Mouse (Mus musculus): ENCODE measurements at regions not wholly inside any gene's neighbourhood (a gene's known extent, or its start where the extent isn't known, plus 50 kb on each side); places are given as distances from the start of the nearest gene placed in this dataset.

GRCm38 (mm10) chr3:62159031-62159430 is 179.1 kb upstream of the Arhgef26 start:
- WGBS = 52% methylated on average over 22 of the region's 22 CpGs
- Histone ChIP-seq H3K27ac (ENCODE audit: low read depth, low read length) (no peak overlapping the region), H3K4me1 (ENCODE audit: control insufficient read depth, insufficient read depth, low read length) (no peaks in the 10 kb centered on the region), H3K9ac (replicated peaks; ENCODE audit: low read depth, low read length) (no peak overlapping the region), H3K4me3 (ENCODE audit: low read depth, low read length) (no peak overlapping the region), H3K27me3 (ENCODE audit: control insufficient read depth, insufficient read depth, low read length) (no peaks in the 10 kb centered on the region), H3K36me3 (ENCODE audit: control insufficient read depth, insufficient read depth, low read length) (no peaks in the 10 kb centered on the region), H3K4me2 (ENCODE audit: low read depth, low read length) (no peak overlapping the region), H3K9me3 (ENCODE audit: control insufficient read depth, low read length) (no peaks in the 10 kb centered on the region)
- ATAC-seq (ENCODE audit: low read depth) = peak; percentile 91

GRCm38 (mm10) chr3:62170647-62171046 is 167.5 kb upstream of the Arhgef26 start:
- Histone ChIP-seq H3K4me2 (ENCODE audit: low read depth, low read length) (no peak overlapping the region), H3K9ac (replicated peaks; ENCODE audit: low read depth, low read length) (no peak overlapping the region), H3K9me3 (ENCODE audit: control insufficient read depth, low read length) (no peaks in the 10 kb centered on the region), H3K36me3 (ENCODE audit: control insufficient read depth, insufficient read depth, low read length) (no peaks in the 10 kb centered on the region), H3K4me1 (ENCODE audit: control insufficient read depth, insufficient read depth, low read length) (no peaks in the 10 kb centered on the region), H3K4me3 (ENCODE audit: low read depth, low read length) (no peak overlapping the region), H3K27me3 (ENCODE audit: control insufficient read depth, insufficient read depth, low read length) (no peaks in the 10 kb centered on the region), H3K27ac (ENCODE audit: low read depth, low read length) (no peak overlapping the region)
- peak; percentile 74 for ATAC-seq (ENCODE audit: low read depth)
- WGBS = 63% methylated on average over 4 of the region's 4 CpGs

- Histone ChIP-seq H3K27ac (ENCODE audit: low read depth, low read length) (no peak overlapping the region), H3K4me2 (ENCODE audit: low read depth, low read length) (no peak overlapping the region), H3K36me3 (ENCODE audit: control insufficient read depth, insufficient read depth, low read length) (no peaks in the 10 kb centered on the region), H3K27me3 (ENCODE audit: control insufficient read depth, insufficient read depth, low read length) (no peaks in the 10 kb centered on the region), H3K4me1 (ENCODE audit: control insufficient read depth, insufficient read depth, low read length) (no peaks in the 10 kb centered on the region), H3K9ac (replicated peaks; ENCODE audit: low read depth, low read length) (no peak overlapping the region), H3K4me3 (ENCODE audit: low read depth, low read length) (no peak overlapping the region), H3K9me3 (ENCODE audit: control insufficient read depth, low read length) (no peaks in the 10 kb centered on the region)
- 90% methylated on average over 3 of the region's 3 CpGs for WGBS
- ATAC-seq (ENCODE audit: low read depth) = no peak
Observed at GRCm38 (mm10) chr3:62187807-62188509, 150.2 kb upstream of the Arhgef26 start.

GRCm38 (mm10) chr3:62192466-62192865 is 145.7 kb upstream of the Arhgef26 start:
- Histone ChIP-seq H3K4me2 (ENCODE audit: low read depth, low read length) (no peak overlapping the region), H3K9me3 (ENCODE audit: control insufficient read depth, low read length) (no peaks in the 10 kb centered on the region), H3K27me3 (ENCODE audit: control insufficient read depth, insufficient read depth, low read length) (no peaks in the 10 kb centered on the region), H3K9ac (replicated peaks; ENCODE audit: low read depth, low read length) (no peak overlapping the region), H3K36me3 (ENCODE audit: control insufficient read depth, insufficient read depth, low read length) (no peaks in the 10 kb centered on the region), H3K4me1 (ENCODE audit: control insufficient read depth, insufficient read depth, low read length) (no peaks in the 10 kb centered on the region), H3K4me3 (ENCODE audit: low read depth, low read length) (no peak overlapping the region), H3K27ac (ENCODE audit: low read depth, low read length) (no peak overlapping the region)
- WGBS = 41% methylated on average over 1 of the region's 1 CpGs
- ATAC-seq (ENCODE audit: low read depth) = peak; percentile 60; the same call in 1 of the 2 replicates

GRCm38 (mm10) chr3:62194421-62194820 is 143.7 kb upstream of the Arhgef26 start:
- Histone ChIP-seq H3K27me3 (ENCODE audit: control insufficient read depth, insufficient read depth, low read length) (no peaks in the 10 kb centered on the region), H3K27ac (ENCODE audit: low read depth, low read length) (no peak overlapping the region), H3K9me3 (ENCODE audit: control insufficient read depth, low read length) (no peaks in the 10 kb centered on the region), H3K9ac (replicated peaks; ENCODE audit: low read depth, low read length) (no peak overlapping the region), H3K4me1 (ENCODE audit: control insufficient read depth, insufficient read depth, low read length) (no peaks in the 10 kb centered on the region), H3K36me3 (ENCODE audit: control insufficient read depth, insufficient read depth, low read length) (no peaks in the 10 kb centered on the region), H3K4me2 (ENCODE audit: low read depth, low read length) (no peak overlapping the region), H3K4me3 (ENCODE audit: low read depth, low read length) (no peak overlapping the region)
- no peak for ATAC-seq (ENCODE audit: low read depth)
- WGBS = 91% methylated on average over 4 of the region's 4 CpGs

GRCm38 (mm10) chr3:62196679-62197078 is 141.5 kb upstream of the Arhgef26 start:
- 78% methylated on average over 1 of the region's 1 CpGs for WGBS

GRCm38 (mm10) chr3:62215806-62216205 is 122.3 kb upstream of the Arhgef26 start:
- Histone ChIP-seq H3K4me1 (ENCODE audit: control insufficient read depth, insufficient read depth, low read length) (no peaks in the 10 kb centered on the region), H3K4me2 (ENCODE audit: low read depth, low read length) (no peak overlapping the region), H3K27ac (ENCODE audit: low read depth, low read length) (no peak overlapping the region), H3K27me3 (ENCODE audit: control insufficient read depth, insufficient read depth, low read length) (no peaks in the 10 kb centered on the region), H3K4me3 (ENCODE audit: low read depth, low read length) (no peak overlapping the region), H3K36me3 (ENCODE audit: control insufficient read depth, insufficient read depth, low read length) (no peaks in the 10 kb centered on the region), H3K9me3 (ENCODE audit: control insufficient read depth, low read length) (no peaks in the 10 kb centered on the region), H3K9ac (replicated peaks; ENCODE audit: low read depth, low read length) (no peak overlapping the region)
- no peak for ATAC-seq (ENCODE audit: low read depth)

More at GRCm38 (mm10) chr3:62196679-62197078, 141.5 kb upstream of the Arhgef26 start:
- no peaks in the 10 kb centered on the region for H3K27me3 ChIP-seq (ENCODE audit: control insufficient read depth, insufficient read depth, low read length)
- H3K4me3 ChIP-seq (ENCODE audit: low read depth, low read length) = no peak overlapping the region
- no peak for ATAC-seq (ENCODE audit: low read depth)
- H3K27ac ChIP-seq (ENCODE audit: low read depth, low read length) = no peak overlapping the region
- no peak overlapping the region for H3K4me2 ChIP-seq (ENCODE audit: low read depth, low read length)
- no peaks in the 10 kb centered on the region for H3K9me3 ChIP-seq (ENCODE audit: control insufficient read depth, low read length)
- no peaks in the 10 kb centered on the region for H3K4me1 ChIP-seq (ENCODE audit: control insufficient read depth, insufficient read depth, low read length)
- H3K9ac ChIP-seq (replicated peaks; ENCODE audit: low read depth, low read length) = no peak overlapping the region
- no peaks in the 10 kb centered on the region for H3K36me3 ChIP-seq (ENCODE audit: control insufficient read depth, insufficient read depth, low read length)

GRCm38 (mm10) chr3:62217335-62217734 is 120.8 kb upstream of the Arhgef26 start:
- no peak for ATAC-seq (ENCODE audit: low read depth)
- 95% methylated on average over 1 of the region's 1 CpGs for WGBS
- H3K9ac ChIP-seq (replicated peaks; ENCODE audit: low read depth, low read length) = no peak overlapping the region

GRCm38 (mm10) chr3:62227697-62228096 is 110.4 kb upstream of the Arhgef26 start:
- Histone ChIP-seq H3K4me2 (ENCODE audit: low read depth, low read length) (no peak overlapping the region), H3K4me1 (ENCODE audit: control insufficient read depth, insufficient read depth, low read length) (no peaks in the 10 kb centered on the region), H3K27ac (ENCODE audit: low read depth, low read length) (no peak overlapping the region), H3K36me3 (ENCODE audit: control insufficient read depth, insufficient read depth, low read length) (no peaks in the 10 kb centered on the region), H3K9ac (replicated peaks; ENCODE audit: low read depth, low read length) (no peak overlapping the region), H3K4me3 (ENCODE audit: low read depth, low read length) (no peak overlapping the region), H3K9me3 (ENCODE audit: control insufficient read depth, low read length) (no peaks in the 10 kb centered on the region), H3K27me3 (ENCODE audit: control insufficient read depth, insufficient read depth, low read length) (no peaks in the 10 kb centered on the region)
- WGBS = 82% methylated on average over 2 of the region's 2 CpGs
- ATAC-seq (ENCODE audit: low read depth) = no peak

More at GRCm38 (mm10) chr3:62217335-62217734, 120.8 kb upstream of the Arhgef26 start:
- H3K27ac ChIP-seq (ENCODE audit: low read depth, low read length) = no peak overlapping the region
- H3K4me2 ChIP-seq (ENCODE audit: low read depth, low read length) = no peak overlapping the region
- H3K9me3 ChIP-seq (ENCODE audit: control insufficient read depth, low read length) = no peaks in the 10 kb centered on the region
- no peaks in the 10 kb centered on the region for H3K36me3 ChIP-seq (ENCODE audit: control insufficient read depth, insufficient read depth, low read length)
- H3K27me3 ChIP-seq (ENCODE audit: control insufficient read depth, insufficient read depth, low read length) = no peaks in the 10 kb centered on the region
- H3K4me3 ChIP-seq (ENCODE audit: low read depth, low read length) = no peak overlapping the region
- no peaks in the 10 kb centered on the region for H3K4me1 ChIP-seq (ENCODE audit: control insufficient read depth, insufficient read depth, low read length)
